Mouse (Mus musculus) lung, embryonic 14.5 days (tissue): ENCODE results near the gene Mrpl43. TPM values are rescaled to one million over a fixed set of nuclear protein-coding genes. Genes with fewer than 3 reads are reported as not detected.
A peak's percentile ranks its signal among the peaks of the same experiment; 100 is the strongest.

Experiments
- ATAC-seq: fragments of 200-750 bp; cut with Nextera tagmentation; 2 replicates; pipeline ENCODE4 v1.8.0; 2017; ENCODE audit warnings: mild to moderate bottlenecking, moderate TSS enrichment, moderate library complexity; ENCODE audit not compliant: insufficient read depth
- DNase-seq: peaks from one replicate; pipeline ENCODE4 v3.0.0-alpha.2; 2015
- H3K27ac ChIP-seq: fragments of 300-500 bp; sonication (generic); 2 replicates; pipeline ENCODE4 v1.5.1; 2014; ENCODE audit warnings: low read depth, mild to moderate bottlenecking, moderate library complexity
- H3K27me3 ChIP-seq: fragments of 300-500 bp; sonication (generic); 2 replicates; pipeline ENCODE4 v1.6.1; 2014; ENCODE audit warnings: low read length, control low read depth; ENCODE audit not compliant: insufficient read depth
- H3K36me3 ChIP-seq: fragments of 300-500 bp; sonication (generic); 2 replicates; pipeline ENCODE4 v1.6.1; 2014; ENCODE audit warnings: control low read depth; ENCODE audit not compliant: insufficient read depth
- H3K4me1 ChIP-seq: fragments of 300-500 bp; sonication (generic); 2 replicates; pipeline ENCODE4 v1.6.1; 2014; ENCODE audit warnings: antibody characterized with exemption, control low read depth; ENCODE audit not compliant: insufficient read depth
- H3K4me2 ChIP-seq: fragments of 300-500 bp; sonication (generic); 2 replicates; pipeline ENCODE4 v1.6.1; 2014; ENCODE audit warnings: mild to moderate bottlenecking
- H3K4me3 ChIP-seq: fragments of 300-500 bp; sonication (generic); 2 replicates; pipeline ENCODE4 v1.5.1; 2014; ENCODE audit warnings: low read depth, low read length
- H3K9ac ChIP-seq: fragments of 300-500 bp; sonication (generic); 2 replicates; pipeline ENCODE4 v1.6.1; 2014
- H3K9me3 ChIP-seq: fragments of 300-500 bp; sonication (generic); 2 replicates; pipeline ENCODE4 v1.6.1; 2016; ENCODE audit warnings: low read depth, low read length, control low read depth
- CTCF ChIP-seq: IDR thresholded peaks from 2 replicates; pipeline ENCODE4 v1.5.1; 2016; ENCODE audit warnings: antibody characterized with exemption, low read depth
- WGBS: fragments of 180-500 bp; shearing (Covaris S2); extraction: QIAGEN DNeasy Blood & Tissue Kit; methylation state at CpG from one replicate; pipeline ENCODE4 v1.1.7; 2014; 5-methylcytosine and 5-hydroxymethylcytosine counted together
- polyA plus RNA-seq: library from polyadenylated mRNA; unstranded; fragments of >200 nt; fragmentation: Nextera tagmentation; extraction: Ambion mirVana; gene quantifications from 2 replicates; pipeline ENCODE4 v1.2.1, GENCODE M21; 2014

Gene Mrpl43
- polyA plus RNA-seq, 1 experiment from 2014 or later: 61.3 TPM

DNA sequence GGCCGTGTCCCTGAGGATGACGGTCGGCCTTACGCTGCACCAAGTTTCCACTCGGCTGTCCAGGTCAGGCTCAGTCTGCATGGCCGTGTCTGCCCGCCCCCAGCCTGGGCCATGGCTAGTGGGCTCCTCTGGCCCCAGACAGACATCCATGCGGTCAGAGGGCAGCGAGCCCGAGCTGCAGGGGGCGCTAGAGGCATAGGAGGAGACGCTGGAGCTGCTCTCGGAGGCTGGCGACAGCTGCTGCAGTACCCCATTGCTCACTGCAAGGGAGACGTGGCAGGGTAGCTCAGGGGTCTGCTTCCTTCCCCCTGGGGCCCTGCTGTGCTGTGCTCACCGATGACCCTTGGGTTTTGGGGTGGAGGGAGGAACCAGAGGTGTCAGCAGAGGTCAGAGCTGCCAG is 30.6 kb upstream of the Mrpl43 start:
- no peaks in the 10 kb centered on the region for H3K9me3 ChIP-seq
- no peaks in the 10 kb centered on the region for H3K36me3 ChIP-seq
- no peak overlapping the region for H3K4me3 ChIP-seq
- WGBS: 26% methylated on average over 16 of the region's 16 CpGs
- H3K27me3 ChIP-seq: peaks cover 19% of the 10 kb centered on the region
- ATAC-seq (no peak; the same call in 1 of the 2 replicates), DNase-seq (peak; percentile 49)
- no peak overlapping the region for H3K9ac ChIP-seq
- no peak overlapping the region for H3K4me2 ChIP-seq
- H3K4me1 ChIP-seq: 0 out of 2 replicates have a peak, but pooled peaks cover 3% of the 10 kb centered on the region
- TF ChIP-seq CTCF: peak; percentile 59
- no peak overlapping the region for H3K27ac ChIP-seq

DNA sequence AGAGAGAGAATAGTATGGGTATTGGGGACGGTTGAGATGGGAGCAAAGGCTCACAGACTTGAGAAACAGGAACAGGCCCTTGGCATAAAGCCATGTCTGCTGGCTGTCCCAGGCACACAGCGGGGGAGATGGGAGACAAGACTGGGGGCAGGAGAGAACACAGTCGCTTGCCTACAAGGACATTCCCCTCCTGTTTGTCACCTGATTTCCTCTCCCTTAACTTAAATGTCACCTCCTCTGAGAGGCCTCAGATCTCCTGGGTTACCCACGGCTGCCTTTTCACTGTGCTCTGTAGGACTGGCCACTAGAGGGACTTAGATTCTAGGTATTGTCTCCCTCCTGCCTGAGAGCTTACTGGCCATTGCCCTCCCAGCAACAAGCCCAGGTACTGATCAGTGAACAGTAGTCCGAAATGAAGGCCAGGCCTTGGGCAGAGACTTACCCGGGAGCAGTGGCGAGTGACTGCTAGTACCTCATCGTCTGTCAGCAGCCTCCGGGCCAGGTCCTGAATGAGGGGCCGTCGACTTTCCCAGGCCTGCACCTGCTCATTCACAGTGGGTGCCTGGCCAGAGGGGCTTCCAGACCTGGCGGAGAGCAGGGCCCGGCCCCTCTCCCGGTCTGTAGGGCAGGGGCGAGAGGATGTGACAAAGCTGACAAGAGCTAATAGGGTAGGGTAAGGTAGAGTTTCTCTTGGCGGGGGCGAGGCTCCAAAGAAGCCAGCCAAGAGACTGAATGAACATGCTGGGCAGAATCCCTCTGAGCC is 26.5 kb upstream of the Mrpl43 start:
- ATAC-seq (no peak), DNase-seq (peak; percentile 73)
- Histone ChIP-seq H3K27me3 (no peaks in the 10 kb centered on the region), H3K4me2 (no peak overlapping the region; the same call in 1 of the 2 replicates), H3K27ac (no peak overlapping the region), H3K36me3 (peaks cover 10% of the 10 kb centered on the region), H3K9me3 (no peaks in the 10 kb centered on the region), H3K9ac (no peak overlapping the region; the same call in 1 of the 2 replicates), H3K4me3 (no peak overlapping the region), H3K4me1 (0 out of 2 replicates have a peak, but pooled peaks cover 6% of the 10 kb centered on the region)
- WGBS: 51% methylated on average over 17 of the region's 17 CpGs
- TF ChIP-seq CTCF: peak; percentile 63

DNA sequence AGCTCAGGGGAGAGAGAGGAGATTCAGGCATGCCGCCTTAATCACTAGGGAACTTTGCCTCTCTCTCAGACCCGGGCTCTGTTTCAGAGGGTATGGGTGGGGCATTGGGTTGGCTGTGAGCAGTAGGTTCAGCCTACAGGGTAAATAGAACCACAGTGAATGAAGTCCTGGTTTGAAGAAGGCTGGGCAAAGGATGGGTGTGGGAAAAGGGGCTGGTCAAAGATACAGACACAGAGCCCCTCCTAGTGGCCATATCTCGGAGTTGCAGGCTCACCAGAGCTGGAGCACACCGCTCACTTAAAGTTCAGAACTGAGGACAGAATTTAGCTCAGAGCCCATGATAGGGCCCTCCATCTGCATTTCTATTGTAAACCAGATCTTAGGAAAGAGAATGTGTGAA is 25.5 kb upstream of the Mrpl43 start:
- DNase-seq: peak; percentile 94
- peak; percentile 91 for TF ChIP-seq CTCF
- Histone ChIP-seq H3K27ac (no peak overlapping the region), H3K4me3 (no peak overlapping the region), H3K36me3 (peaks cover 18% of the 10 kb centered on the region), H3K27me3 (no peaks in the 10 kb centered on the region), H3K4me2 (no peak overlapping the region), H3K9me3 (no peaks in the 10 kb centered on the region), H3K4me1 (0 out of 2 replicates have a peak, but pooled peaks cover 6% of the 10 kb centered on the region), H3K9ac (no peak overlapping the region)
- peak; percentile 50 for ATAC-seq
- WGBS: 20% methylated on average over 4 of the region's 4 CpGs

DNA sequence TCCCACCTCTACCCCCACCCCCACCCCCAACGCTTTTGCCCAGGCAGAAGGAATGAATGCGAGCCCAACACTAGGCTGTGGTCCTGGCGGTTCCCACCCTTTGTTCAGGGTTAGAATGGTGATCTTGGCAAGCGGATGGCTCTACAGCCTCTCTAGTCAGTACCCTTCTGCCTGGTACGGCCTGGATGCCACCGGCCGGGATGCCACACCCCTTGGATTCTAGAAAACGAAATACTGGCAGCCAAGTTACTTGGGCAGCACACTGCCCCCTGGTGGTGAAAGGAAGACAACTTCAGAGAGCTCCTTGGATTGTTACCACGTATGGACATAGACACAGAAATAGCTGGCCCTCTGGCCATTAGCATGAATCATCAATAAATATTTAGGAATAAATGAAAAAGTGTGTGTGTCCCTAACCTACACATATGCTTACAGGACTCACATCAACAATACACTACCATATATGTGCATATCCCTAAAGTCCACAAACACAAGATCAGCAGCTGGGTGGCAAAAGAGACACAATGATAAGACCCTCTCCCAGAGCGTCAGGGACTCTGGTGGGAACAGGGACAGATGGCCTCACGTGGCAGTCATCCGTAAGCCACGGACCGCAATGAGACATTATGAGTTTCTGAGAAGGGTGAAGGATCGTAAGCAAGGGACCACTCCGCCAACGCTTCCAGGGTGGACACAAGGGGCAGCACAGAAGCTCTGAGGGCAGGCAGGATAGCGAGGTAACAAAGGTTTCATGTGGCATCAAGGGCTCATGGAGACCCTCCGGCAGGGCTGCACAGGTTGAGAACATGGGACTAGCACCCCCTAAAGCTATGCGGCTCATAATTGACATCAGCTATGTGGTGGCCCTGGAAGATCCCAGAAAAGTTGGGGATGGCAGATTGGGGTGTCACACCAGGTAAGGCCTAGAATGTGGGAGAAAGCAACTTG is 24.8 kb upstream of the Mrpl43 start:
- DNase-seq (peak; percentile 97), ATAC-seq (peak; percentile 19; the same call in 1 of the 2 replicates)
- no peaks in the 10 kb centered on the region for H3K27me3 ChIP-seq
- H3K27ac ChIP-seq: no peak overlapping the region
- no peaks in the 10 kb centered on the region for H3K9me3 ChIP-seq
- no peak overlapping the region for H3K9ac ChIP-seq
- 38% methylated on average over 20 of the region's 20 CpGs for WGBS
- H3K36me3 ChIP-seq: peaks cover 25% of the 10 kb centered on the region
- H3K4me2 ChIP-seq: peak overlapping the region; percentile 55
- H3K4me3 ChIP-seq: no peak overlapping the region
- 0 out of 2 replicates have a peak, but pooled peaks cover 6% of the 10 kb centered on the region for H3K4me1 ChIP-seq
- peak; percentile 92 for TF ChIP-seq CTCF

DNA sequence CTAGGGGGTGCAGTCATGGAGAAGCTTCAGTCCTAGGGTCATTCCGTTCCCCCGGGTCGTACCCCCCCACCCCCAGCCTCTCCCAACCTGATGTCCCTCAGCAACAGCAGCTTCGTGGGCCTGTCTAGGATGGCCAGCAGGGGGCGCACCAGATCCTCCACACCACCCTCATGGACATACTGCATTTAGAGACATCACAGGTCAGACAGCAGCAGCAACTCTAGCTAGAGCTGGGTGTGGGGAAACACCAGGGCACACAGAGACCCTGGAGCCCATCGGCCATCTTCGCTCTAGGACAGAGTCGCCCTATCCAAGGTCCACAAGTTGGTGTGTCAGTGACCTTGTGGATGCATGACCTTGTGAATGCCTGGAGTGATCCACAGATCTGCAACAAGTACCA is 23.9 kb upstream of the Mrpl43 start:
- WGBS: 29% methylated on average over 8 of the region's 8 CpGs
- TF ChIP-seq CTCF: peak; percentile 91
- Histone ChIP-seq H3K4me1 (0 out of 2 replicates have a peak, but pooled peaks cover 6% of the 10 kb centered on the region), H3K9ac (no peak overlapping the region), H3K4me2 (peak overlapping the region; percentile 55; the same call in 1 of the 2 replicates), H3K36me3 (peaks cover 34% of the 10 kb centered on the region), H3K9me3 (no peaks in the 10 kb centered on the region), H3K27me3 (no peaks in the 10 kb centered on the region), H3K4me3 (no peak overlapping the region), H3K27ac (no peak overlapping the region)
- ATAC-seq (peak; percentile 33), DNase-seq (peak; percentile 75)

DNA sequence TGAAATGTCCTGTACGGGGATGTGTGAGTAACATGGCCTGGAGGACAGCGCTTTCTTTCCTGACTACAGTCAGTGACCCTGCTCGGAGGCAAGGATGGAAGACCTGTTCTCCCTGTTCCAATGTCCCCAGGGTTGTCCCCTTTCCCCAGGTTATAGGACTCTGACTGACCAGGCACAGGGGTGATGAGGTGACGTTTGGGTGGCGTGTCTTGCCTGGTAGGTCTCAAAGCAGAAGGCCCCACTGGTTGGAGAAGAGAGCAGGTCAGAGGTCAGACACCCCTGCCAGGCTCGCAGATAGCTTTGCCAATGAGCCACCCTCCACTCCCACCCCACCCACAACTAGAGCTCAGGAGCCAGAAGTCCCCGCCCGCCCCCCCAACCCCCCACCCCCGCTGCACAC is 23.3 kb upstream of the Mrpl43 start:
- no peak for TF ChIP-seq CTCF
- Histone ChIP-seq H3K4me2 (no peak overlapping the region), H3K27me3 (no peaks in the 10 kb centered on the region), H3K4me3 (no peak overlapping the region), H3K4me1 (0 out of 2 replicates have a peak, but pooled peaks cover 6% of the 10 kb centered on the region), H3K27ac (no peak overlapping the region), H3K9me3 (no peaks in the 10 kb centered on the region), H3K36me3 (peaks cover 40% of the 10 kb centered on the region), H3K9ac (no peak overlapping the region)
- WGBS: 54% methylated on average over 9 of the region's 9 CpGs
- DNase-seq (no peak), ATAC-seq (no peak)
